Mouse (Mus musculus): ENCODE measurements around the gene Sox5. TPM values are rescaled to one million over a fixed set of nuclear protein-coding genes. Genes with fewer than 3 reads are reported as not detected.

Sox5 gene
- polyA plus RNA-seq, 1 experiment, result 1.5 TPM

DNA sequence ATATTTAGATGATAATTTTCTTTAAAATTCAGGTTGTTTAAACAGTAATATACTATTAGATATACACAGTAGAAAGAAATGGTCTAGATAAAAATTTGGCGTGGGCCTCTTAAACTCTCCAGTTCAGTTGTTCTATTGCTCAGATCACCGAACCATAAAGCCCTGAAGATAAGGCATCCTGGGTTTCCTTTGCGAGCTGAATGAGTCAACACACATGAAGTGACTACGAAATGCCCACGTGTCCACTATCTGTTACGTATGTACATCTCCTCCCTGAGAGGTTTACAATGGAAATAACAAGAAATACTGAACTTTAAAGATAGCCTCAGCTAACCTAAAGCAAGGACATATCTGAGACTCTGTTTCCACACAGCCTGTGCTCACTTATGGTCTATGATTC is 296.2 kb downstream of the Sox5 start:
- no peak for DNase-seq (ENCODE audit: low read depth)

- DNase-seq (ENCODE audit: low read depth), result no peak
Observed at GRCm38 (mm10) chr6:144483166-144483565, 298.6 kb downstream of the Sox5 start.

DNA sequence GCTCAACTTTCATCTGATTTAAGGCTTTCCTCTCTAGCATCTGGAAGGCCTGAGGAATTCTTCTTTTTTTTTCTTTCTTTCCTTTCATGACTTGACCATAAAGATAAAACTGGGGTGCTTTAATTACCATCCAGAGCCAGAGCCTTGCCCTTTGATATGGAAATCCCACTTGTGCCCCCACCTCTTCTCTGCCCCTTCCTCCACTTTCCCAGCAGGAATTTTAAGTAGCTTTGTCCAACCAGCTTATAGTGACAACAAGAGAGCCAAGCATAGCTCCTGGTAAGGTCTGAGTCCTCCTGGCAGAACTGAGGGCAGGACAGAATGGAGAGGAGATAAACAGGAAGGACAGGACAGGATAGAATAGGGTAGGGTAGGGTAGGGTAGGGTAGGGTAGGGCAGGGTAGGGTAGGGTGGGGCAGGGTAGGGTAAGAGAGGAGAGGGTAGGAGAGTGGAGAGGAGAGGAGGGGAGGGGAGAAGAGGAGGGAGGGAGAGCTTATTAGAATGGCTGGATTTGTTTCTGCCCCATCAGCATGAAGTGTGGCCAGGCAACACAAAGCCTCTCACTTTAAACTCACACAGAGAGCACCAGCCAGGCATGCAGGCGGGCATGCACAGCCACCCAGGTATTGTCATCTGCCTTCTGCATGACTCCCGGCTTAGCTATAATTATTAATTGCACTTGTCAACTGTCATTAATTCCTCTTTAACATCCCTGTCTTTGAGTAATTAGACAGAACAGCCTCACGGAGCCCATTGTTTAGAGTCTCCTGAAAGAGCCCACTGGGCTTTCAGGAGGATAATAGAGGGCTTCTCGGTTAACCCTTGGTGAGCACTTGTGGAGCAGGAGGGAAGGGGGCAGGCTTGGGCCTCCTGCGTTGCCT is 300.9 kb downstream of the Sox5 start:
- DNase-seq (ENCODE audit: low read depth), result no peak

DNA sequence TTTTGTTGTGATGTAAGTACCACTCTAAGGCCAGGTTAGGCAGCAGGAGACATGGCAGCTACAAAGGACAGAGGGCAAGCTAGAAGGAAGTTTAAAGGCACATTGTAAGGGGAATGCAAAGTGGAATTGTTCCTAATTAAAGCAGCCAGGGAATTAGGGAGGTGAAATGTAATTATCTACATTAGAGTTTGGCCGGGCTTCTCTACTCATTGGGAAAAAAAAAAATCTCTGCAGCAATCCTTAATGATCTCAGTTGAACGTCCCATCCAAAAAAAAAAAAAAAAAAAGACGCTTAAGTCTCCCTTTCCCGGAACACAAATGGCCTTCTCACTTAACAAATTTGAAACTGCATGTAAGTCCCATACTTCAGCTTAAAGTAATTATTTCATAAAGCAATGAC is 301.9 kb downstream of the Sox5 start:
- no peak for DNase-seq (ENCODE audit: low read depth)

- DNase-seq (ENCODE audit: low read depth), result no peak
Observed at GRCm38 (mm10) chr6:144477287-144478064, 304.3 kb downstream of the Sox5 start.

- DNase-seq (ENCODE audit: low read depth), result no peak
Observed at GRCm38 (mm10) chr6:144473437-144473836, 308.3 kb downstream of the Sox5 start.

DNA sequence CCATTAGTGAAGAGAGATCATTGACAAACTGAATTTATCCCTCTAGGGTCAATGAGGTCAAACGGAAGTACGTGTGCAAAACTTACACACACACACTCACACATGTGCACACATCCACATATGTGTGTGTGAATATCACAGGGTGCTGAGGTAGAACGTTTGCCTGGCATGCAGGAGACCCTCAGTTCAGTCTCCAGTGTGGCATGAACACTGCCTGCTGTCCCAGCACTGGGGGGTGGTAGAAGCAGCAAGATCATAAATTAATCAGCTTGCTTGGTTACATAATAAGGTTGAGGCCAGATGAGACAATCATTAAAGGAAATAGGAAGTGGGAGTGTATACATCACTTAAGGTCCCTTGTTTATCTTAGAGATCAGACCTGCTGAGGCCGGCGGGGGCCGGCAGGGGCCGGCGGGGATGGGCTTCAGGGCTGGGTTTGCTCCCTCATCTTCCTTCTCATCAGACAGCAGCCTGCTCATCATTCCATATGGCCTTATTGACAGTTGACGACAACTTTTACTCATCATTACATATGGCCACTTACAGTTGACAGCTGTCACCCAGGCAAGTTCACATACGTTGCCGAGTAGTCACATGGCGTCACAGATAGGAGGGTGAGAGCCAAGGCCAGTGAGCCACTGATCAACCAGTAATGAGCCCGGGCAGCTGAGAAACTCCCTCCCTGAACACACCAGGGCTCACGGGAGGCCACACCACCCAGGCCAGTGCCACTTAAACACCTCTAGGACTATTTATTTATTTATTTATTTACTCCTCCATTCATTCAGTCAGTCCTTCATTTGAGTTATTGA is 309.5 kb downstream of the Sox5 start:
- no peak for DNase-seq (ENCODE audit: low read depth)

GRCm38 (mm10) chr6:144466711-144467110 is 315.1 kb downstream of the Sox5 start:
- no peak for DNase-seq (ENCODE audit: low read depth)

- no peak for DNase-seq (ENCODE audit: low read depth)
Observed at GRCm38 (mm10) chr6:144463691-144464090, 318.1 kb downstream of the Sox5 start.

DNA sequence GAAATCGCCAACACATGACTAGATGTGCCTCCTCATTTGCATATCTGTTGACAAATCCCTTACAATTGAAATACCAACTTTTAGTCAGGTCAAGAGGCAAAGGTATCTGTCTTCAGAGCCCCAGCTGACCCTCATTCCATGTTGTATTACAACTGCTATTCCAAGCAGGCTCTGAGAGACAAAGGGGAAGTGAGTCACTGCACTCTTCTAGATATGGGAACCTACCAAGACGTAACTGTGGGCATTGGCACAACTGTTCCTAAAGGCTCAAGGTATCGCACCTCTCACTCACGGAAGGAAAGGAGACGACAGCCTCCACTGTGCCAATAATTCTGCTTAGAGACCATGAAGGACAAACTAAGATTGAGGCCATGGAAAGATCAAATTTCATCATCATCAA is 318.5 kb downstream of the Sox5 start:
- DNase-seq (ENCODE audit: low read depth), result no peak

GRCm38 (mm10) chr6:144459486-144459885 is 322.3 kb downstream of the Sox5 start:
- no peak for DNase-seq (ENCODE audit: low read depth)

- DNase-seq (ENCODE audit: low read depth), result no peak
Observed at GRCm38 (mm10) chr6:144457500-144457899, 324.3 kb downstream of the Sox5 start.

DNA sequence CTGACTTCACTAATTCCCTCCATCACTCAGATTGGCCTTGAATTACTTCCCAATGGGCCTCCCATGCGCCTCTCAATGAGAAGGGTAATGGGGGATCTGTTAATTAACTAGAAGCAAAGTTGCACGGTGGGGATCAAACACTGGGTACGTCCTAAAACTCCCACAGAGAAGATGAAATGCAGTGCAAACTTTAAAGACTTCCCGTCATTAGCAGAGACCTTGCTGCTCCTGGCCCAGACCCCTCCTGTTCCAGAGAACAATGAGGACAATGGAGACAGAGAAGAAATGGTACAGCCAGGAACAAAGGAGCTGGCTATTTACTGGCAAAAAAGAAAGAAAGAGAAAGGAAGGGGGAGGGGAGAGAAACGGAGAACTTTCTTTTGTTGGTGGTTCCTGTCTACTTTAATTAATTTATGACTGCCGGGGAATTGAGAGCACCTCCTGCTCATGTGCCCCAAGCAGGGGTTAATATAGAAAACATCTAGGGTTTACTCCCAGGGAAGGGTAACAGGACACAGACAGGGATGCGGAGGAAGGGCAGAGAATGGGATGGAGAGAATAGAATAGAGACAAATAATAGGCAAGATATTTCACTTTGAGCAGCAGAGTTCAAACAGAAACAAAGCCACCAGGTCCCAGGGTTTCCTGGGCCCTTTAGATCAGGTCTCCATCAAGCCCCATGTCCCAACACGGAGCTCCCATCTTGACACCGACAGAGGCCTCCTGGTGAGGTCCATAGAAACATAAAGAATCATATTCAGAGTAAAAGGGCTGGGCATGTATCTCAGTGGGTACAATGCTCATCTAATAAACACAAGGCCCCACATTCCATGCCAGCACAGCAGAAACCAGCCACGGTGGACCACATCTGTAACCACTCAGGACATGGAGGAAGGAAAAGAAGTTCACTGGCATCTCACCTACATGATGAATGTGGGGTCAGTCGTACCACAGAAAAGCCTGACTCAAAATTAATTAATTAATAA is 327.2 kb downstream of the Sox5 start:
- DNase-seq (ENCODE audit: low read depth), result no peak

DNA sequence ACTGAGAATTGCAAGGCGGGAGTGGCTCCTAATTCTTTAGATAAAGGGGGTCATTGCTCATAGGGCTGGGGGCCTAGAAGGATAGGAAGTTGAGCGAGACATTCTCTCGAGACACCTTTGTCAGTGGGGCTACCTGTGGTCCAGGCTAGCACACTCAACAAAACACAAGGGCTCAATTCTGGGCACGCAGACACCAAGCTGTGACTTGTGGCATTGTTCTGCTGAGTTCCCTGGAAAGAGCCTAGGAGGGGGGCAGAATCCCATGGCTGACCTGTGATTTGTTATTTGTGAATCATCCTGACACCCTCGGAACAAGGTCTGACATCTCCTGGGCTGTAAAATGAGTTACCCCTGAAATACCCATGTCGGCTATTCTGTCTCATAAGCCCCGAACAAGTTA is 328.2 kb downstream of the Sox5 start:
- no peak for DNase-seq (ENCODE audit: low read depth)

- DNase-seq (ENCODE audit: low read depth), result no peak
Observed at GRCm38 (mm10) chr6:144453147-144453546, 328.6 kb downstream of the Sox5 start.

GRCm38 (mm10) chr6:144452200-144452977 is 329.4 kb downstream of the Sox5 start:
- DNase-seq (ENCODE audit: low read depth), result no peak

GRCm38 (mm10) chr6:144451631-144452030 is 330.1 kb downstream of the Sox5 start:
- no peak for DNase-seq (ENCODE audit: low read depth)

- DNase-seq (ENCODE audit: low read depth), result no peak
Observed at GRCm38 (mm10) chr6:144445761-144446373, 335.9 kb downstream of the Sox5 start.

DNA sequence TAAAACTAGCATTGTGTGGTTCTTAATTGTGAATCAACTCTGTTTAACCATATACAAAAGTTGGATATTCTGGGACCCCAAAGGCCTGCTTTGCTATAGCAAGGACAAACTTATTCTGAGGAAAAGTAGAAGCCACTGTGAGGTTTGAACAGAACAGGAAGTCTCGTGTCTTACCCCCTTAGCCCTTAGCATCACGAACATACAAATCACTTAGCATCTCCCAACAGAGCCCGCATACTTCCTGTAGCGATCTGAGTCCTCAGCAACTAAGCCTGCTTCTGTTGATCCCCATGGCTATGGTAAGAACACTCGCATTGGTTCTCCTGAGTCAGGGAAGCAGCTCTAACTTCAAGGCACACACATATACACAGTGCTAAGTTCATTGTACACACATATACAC is 337.4 kb downstream of the Sox5 start:
- DNase-seq (ENCODE audit: low read depth), result no peak

GRCm38 (mm10) chr6:144443681-144444080 is 338.1 kb downstream of the Sox5 start:
- DNase-seq (ENCODE audit: low read depth), result no peak

Data from gonadal fat pad, adult 2 months (tissue).